Mouse (Mus musculus) gastrocnemius, adult 8-10 months (tissue): ENCODE data around the gene Scd2. TPM values are rescaled to one million over a fixed set of nuclear protein-coding genes. Genes with fewer than 3 reads are reported as not detected.
"Not testable (repeated sequence)": the region's sequence is repeated elsewhere in the genome, so short reads cannot be mapped to it uniquely, and the experiment has no call there.

Experiments
- DNase-seq, 2 experiments: peaks; one replicate each; pipeline ENCODE4 v3.0.0; 2022; ENCODE audit warnings: low spot score in 2 of 2
- total RNA-seq, 4 experiments: library from RNA; stranded (reverse); gene quantifications; 2 replicates each; pipeline ENCODE4 v1.2.4; 2022

Gene Scd2
- total RNA-seq, 4 experiments from 2014 or later, result 3.7 to 7.8 (median 7.1) TPM

- peak; percentile 63 to 67 for DNase-seq
These were observed 2.3 kb downstream of the Scd2 start for GRCm38 (mm10) chr19:44295741-44296140.

DNA sequence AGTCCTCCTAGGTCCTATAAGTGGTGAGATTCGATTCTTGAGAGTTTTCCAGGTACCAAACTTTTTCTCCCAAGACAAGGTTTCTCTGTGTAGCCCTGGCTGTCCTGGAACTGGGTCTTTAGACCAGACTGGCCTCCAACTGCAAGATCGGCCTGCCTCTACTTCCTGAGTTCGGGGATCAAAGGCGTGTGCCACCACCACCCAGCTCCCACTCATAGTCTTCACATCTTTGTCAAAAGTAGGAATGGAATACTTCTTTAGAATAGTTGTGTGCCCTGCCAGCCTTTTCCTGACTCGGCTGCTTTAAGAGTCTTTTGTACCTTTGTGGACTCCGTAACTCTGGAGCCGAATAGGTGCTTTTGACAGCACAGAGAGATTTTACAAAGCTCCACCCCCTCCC lies 2.7 kb downstream of the Scd2 start:
- no peak for DNase-seq

GRCm38 (mm10) chr19:44297068-44297760 lies 3.7 kb downstream of the Scd2 start:
- DNase-seq, result no peak

DNA sequence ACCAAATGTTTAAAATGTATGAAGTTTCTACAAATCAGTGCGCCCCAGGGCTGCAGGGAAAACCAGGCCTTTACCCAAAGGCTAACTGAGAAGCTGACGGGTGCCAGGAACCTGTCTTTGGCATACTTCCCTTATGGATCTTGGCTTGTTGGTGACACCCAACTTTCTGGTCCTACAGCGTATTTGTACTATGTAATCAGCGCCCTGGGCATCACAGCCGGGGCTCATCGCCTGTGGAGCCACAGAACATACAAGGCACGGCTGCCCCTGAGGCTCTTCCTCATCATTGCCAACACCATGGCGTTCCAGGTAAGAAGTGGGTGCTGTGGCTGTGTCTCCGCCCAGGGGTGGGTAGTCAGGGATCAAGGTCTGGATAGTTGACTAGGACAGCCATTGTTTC lies 4.4 kb downstream of the Scd2 start:
- DNase-seq, result no peak

- no peak for DNase-seq
These were observed 5.6 kb downstream of the Scd2 start for GRCm38 (mm10) chr19:44299078-44299477.

DNA sequence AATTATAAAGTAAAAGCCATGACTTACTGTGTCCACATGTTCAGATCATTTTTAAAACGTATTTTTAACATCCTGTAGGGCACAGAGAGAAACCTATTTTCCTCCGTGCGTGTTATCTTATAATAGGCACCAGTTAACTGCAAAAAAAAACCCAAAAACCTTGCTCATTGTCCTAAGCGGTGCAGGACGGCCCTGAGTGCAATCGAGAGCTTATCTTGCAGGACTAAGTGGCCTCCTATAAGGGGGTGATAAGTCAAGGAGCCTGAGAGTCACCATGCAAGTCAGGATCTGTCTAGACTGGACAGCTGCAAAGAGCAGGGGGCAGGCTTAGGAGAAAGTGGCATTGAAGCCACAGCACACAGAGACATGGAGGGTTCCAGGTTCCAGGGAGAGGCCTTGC lies 6.4 kb downstream of the Scd2 start:
- no peak for DNase-seq

GRCm38 (mm10) chr19:44300520-44300919 lies 7.0 kb downstream of the Scd2 start:
- no peak for DNase-seq

GRCm38 (mm10) chr19:44301176-44301575 lies 7.7 kb downstream of the Scd2 start:
- no peak for DNase-seq

DNA sequence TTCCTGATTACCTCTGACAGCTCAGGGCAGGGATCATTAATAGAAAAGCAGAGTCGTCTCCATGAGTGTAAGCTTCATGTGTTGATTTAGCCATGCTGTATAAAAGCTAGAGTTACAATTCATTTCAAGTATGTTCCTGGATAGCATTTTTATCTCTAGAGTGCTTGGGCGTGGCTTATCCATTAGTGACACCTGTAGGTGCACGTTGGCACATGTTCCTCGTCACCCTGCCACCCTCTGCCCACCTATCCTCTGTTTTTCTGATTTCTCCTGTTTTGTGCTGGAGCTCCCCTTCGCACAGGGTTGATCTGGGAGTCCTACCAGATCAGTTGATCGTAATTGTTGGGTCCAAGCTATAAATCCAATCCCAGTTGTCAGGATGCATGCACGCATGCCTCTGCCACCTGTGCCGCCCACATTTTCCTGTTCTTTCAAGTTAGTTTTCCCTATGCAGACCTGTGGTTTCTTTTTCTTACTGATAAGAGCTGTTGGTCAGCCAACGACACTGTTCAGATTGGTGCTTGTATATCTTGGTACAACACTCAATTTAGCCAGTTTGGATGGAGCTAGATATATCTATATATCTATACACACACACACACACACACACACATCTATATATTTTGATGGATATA lies 8.3 kb downstream of the Scd2 start:
- DNase-seq, result no peak

DNA sequence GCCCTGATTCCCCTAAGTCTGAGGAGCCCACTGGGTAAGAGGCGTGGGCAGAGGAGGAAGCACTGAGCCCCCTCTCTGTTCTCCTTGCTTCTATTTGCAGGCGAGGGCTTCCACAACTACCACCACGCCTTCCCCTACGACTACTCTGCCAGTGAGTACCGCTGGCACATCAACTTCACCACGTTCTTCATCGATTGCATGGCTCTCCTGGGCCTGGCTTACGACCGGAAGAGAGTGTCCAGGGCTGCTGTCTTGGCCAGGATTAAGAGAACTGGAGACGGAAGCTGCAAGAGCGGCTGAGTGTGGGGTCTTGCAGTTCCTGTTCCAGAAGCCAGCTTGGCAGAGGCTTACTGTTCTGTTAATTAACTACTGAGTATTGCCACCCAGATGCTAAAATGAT lies 9.4 kb downstream of the Scd2 start:
- no peak for DNase-seq

- no peak for DNase-seq
These were observed 10.0 kb downstream of the Scd2 start for GRCm38 (mm10) chr19:44303502-44303901.

- DNase-seq, result no peak
These were observed 10.9 kb downstream of the Scd2 start for GRCm38 (mm10) chr19:44304419-44304818.

DNA sequence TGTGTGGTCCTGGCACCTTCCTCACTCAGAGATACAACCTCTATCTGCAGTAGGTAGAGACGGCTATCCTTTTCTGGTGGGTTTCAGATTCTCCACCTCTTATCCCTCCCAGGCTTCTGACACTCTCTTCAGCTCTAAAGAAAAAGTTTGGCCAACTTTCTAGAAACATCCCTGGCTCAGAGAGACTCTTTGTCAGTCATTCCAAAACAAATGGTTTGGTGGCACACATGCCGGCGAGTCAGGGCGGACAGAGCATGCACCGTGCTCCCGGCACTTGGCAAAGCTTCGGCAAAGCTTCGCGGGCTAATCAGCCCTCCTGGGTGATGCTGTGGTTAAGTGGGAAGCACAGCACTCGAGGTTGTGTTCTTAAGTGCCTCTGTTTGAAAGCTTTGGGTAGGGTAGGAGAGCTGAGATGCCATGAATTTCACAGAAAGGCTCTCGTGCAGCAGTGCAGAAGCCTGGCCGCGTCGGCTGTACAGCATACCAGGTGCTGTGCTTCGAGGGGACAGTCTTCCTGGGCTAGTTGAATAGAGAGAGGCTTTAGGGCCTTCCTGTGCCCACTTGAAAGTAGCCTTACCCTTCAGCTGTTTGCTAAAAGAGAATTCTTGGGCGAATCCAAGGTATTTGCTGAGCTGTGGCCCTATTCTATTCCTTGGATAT lies 11.5 kb downstream of the Scd2 start:
- DNase-seq, result no peak

- DNase-seq, result no peak
These were observed 12.2 kb downstream of the Scd2 start for GRCm38 (mm10) chr19:44305701-44306100.

DNA sequence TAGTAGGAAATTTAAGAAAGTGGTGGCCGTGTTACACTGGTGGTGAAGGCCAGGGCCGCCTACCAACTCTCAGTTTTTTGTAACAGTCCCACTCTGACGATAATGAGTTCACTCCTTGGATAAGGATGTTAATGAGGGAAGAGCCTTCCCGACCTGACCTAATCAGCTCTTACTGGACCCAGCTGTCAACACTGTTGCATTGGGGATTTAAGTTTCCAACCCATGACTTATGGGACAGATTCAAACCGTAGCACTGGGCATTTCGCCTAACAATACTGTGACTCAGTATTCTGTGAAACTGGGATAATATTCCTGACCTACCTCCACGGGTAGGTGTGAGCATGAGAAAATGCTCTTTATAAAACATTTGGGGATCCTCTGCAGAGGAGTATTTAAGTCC lies 12.7 kb downstream of the Scd2 start:
- DNase-seq, result no peak

- no peak for DNase-seq
These were observed 13.8 kb downstream of the Scd2 start for GRCm38 (mm10) chr19:44307101-44307914.

GRCm38 (mm10) chr19:44307915-44308470 lies 14.5 kb downstream of the Scd2 start:
- DNase-seq, result no peak

GRCm38 (mm10) chr19:44308611-44309246 lies 15.3 kb downstream of the Scd2 start:
- DNase-seq, result no peak

DNA sequence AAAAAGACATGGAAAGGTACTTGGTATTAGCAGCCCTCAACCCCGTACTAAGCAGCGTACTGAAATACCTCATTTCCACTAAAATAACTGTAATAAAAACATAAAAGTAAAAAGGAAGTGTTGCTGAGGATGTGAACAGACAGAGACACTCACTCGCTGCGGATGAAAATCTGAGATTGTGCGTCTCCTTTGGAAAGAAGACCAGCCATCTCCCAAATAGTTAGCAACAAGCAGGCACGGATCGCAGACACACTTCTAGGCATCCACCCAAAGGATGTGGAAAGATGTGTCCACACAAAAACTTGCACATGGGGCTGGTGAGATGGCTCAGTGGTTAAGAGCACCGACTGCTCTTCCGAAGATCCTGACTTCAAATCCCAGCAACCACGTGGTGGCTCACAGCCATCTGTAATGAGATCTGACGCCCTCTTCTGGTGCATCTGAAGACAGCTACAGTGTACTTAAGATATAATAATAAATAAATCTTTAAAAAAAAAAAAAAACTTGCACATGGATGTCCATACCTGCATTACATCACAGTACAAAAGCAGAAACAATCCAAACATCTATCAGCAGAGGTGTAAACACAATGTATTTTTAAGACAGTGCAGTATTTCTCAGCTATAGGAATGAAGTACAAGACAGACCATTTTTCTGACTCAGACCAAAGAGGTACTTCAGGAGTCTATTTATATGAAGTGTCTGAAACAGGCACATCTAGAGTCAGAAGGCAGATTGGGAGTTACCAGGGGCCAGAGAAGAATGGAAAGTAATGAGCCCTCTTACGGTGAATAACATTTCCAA lies 16.1 kb downstream of the Scd2 start:
- no peak for DNase-seq

DNA sequence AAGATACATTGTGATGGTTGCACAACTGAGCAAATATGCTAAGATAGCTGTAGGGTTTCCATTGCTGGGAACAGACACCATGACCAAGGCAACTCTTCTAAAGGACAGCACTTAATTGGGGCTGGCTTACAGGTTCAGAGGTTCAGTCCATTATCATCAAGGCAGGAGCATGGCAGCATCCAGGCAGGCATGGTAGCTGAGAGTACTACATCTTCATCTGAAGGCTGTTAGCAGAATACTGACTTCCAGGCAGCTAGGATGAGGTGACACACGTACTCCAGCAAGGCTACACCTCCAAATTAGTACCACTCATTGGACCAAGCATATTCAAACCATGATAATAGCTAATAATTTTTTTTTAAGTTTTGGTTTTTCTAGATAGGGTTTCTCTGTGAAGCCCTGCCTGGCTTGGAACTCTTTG lies 16.7 kb downstream of the Scd2 start:
- DNase-seq, result not testable (repeated sequence)
